Mouse (Mus musculus) heart, adult 2 months (tissue): ENCODE results near the gene Spats1.

Experiments used
- CTCF ChIP-seq: fragments of 200-600 bp; IDR thresholded peaks from 2 replicates; pipeline ENCODE4 v1.8.1; 2022; ENCODE audit warnings: antibody characterized with exemption, mild to moderate bottlenecking, moderate library complexity
- EP300 ChIP-seq: fragments of 200-500 bp; IDR thresholded peaks from 2 replicates; pipeline ENCODE4 v1.6.1; 2011; ENCODE audit warnings: low read depth, low read length, control low read depth; ENCODE audit not compliant: insufficient read depth
- POLR2A ChIP-seq: fragments of 200-500 bp; IDR thresholded peaks from 2 replicates; pipeline ENCODE4 v1.6.1; 2011; ENCODE audit warnings: mild to moderate bottlenecking, low read depth, low read length, control low read depth; ENCODE audit not compliant: insufficient read depth

- TF ChIP-seq EP300, result no peak
- TF ChIP-seq CTCF, result no peak
- no peak for TF ChIP-seq POLR2A
Observed at GRCm38 (mm10) chr17:45468302-45468701, 6.9 kb downstream of the Spats1 start.
